Mouse (Mus musculus): Measurements from ENCODE around the gene Olfr982.

Gene Olfr982

GRCm38 (mm10) chr9:40073529-40073928 is at the start of gene Olfr982:
Gene Olfr982 (plus strand): TSS chr9:40073829.
- DNase-seq = no peak

GRCm38 (mm10) chr9:40050138-40050537 is 23.5 kb upstream of the Olfr982 start:
- DNase-seq = no peak

GRCm38 (mm10) chr9:40093495-40093894 is 19.9 kb downstream of the Olfr982 start, which contains the start of gene Olfr983:
Gene Olfr983 (minus strand): TSS chr9:40093595.
- DNase-seq = no peak

GRCm38 (mm10) chr9:40094769-40095168 is 21.1 kb downstream of the Olfr982 start:
- DNase-seq = no peak

GRCm38 (mm10) chr9:40114106-40114505 is 40.5 kb downstream of the Olfr982 start, which contains the start of gene Olfr984:
Gene Olfr984 (minus strand): TSS chr9:40114206.
- no peak for DNase-seq

- DNase-seq = peak; percentile 45
Observed at GRCm38 (mm10) chr9:40116645-40117286, 43.1 kb downstream of the Olfr982 start.

GRCm38 (mm10) chr9:40117287-40117659 is 43.6 kb downstream of the Olfr982 start:
- DNase-seq = no peak

All from lung, postnatal 14 days (tissue).